Mouse (Mus musculus) gastrocnemius, postnatal 4 days (tissue): ENCODE data around the gene Sumf1. TPM values are rescaled to one million over a fixed set of nuclear protein-coding genes. Genes with fewer than 3 reads are reported as not detected.

Experiments used
- DNase-seq, 2 experiments: peaks; one replicate each; pipeline ENCODE4 v3.0.0; 2021 to 2022; ENCODE audit warnings: low spot score in 2 of 2, mixed read lengths in 2 of 2
- total RNA-seq, 2 experiments: library from RNA; stranded (reverse); gene quantifications; 2 replicates each; pipeline ENCODE4 v1.2.3; 2021

Sumf1 gene
- total RNA-seq, 2 experiments from 2014 or later = 16.8 to 19.4 TPM

DNA sequence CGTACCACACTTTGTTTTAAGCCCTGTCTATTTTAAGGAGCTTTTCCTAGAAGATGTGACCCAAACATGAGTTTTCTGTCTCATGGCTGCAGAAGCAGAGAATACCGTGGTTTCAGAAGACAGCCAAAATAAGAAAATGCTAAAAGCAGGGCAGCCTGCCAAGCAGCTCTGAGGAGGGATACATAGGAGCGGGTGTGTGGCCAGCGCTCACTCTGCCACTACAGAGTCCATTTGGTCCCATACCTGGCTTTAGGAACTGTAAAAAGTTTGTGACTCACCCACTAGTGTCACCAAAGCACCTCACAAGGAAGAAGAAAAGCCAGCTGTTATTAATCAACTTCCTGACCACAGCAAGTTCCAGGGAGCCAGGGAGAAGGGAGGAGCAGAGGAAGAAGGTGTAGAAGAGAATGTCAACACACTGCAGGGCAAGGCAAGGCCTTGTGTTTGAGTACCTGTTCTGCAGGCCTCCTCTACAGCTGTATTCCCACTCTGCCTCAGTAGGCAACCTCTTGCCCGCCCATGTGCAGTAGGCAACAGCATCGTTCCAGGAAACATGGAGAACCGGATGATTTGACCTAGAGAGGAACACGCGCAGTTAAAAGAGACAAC is 32.6 kb downstream of the Sumf1 start:
- peak in 1 of 2 experiments; percentile 37 for DNase-seq

DNA sequence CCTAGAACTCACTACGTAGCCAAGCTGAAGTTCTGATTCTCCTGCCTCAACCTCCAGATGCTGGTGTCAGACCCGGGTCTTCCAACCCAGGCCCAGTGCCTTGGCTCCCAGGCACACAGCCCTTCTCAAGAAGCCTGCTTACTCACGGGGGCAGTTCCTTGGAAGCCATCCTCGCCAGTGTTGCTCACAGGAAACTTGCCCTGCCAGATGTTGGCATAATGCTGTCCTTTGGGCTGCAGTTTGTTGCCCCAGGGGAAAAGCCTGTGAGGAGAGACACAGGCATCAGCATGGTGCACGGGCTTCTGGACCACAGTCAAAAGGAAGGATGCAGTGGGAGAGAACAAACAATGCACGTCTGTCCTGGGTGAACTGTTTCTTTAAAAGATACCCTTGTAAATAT is 33.3 kb downstream of the Sumf1 start:
- no peak for DNase-seq

DNA sequence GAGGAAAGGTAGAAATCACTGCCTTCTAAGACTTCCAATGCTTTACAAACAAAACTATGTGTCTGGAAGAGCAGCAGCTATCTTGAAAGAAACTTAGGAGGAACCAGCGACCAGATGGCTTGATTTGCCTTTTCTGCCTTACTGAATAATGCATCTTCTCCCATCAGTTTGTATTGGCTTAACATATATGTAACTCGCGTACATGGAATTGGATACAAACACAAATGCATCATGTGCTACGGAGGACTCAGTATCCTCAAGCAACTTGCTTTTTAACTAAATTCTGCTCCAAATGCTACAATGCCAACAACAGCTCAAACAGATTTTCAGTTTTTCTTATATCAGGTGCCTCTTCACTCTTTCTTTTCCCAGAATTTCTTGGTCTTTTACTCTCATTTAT is 36.1 kb downstream of the Sumf1 start:
- DNase-seq = no peak

DNA sequence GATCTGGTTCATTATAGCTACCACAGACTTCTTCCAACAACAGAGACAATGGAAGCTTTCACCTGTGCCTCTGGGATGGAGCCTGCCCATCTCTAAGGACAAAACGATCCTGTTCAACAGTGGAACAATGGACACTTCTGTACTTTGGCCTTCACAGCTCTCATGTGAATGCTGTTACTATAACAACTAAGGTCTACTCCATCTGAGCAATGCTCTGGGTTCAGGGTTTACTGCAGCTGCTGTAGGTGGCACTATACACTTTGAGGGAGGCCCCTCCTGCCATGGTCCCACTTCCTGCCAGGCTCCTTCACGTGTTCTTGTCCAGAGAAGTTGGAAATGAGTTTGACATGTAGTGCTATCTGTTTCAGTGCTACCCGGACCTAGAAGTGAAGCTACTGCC is 36.9 kb downstream of the Sumf1 start:
- no peak for DNase-seq

DNA sequence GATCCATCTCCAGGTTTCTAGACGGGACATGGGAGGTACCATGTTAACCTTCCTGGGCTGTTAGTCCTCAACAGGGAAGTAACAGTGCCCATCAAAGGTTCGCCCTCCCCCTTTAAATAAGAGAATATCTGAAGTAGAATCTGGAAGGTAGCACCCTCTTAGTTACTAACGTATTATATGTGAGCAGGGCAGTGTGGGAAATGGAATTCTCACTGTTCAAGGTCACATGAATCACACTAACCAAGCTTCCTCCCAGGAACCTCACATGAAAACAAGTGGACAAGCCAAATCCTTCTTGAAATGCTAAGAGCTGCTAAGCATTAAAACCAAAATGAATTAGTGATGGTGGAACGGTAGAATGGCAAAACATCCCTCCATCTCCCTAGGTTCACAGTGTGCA is 38.7 kb downstream of the Sumf1 start:
- DNase-seq = no peak

DNA sequence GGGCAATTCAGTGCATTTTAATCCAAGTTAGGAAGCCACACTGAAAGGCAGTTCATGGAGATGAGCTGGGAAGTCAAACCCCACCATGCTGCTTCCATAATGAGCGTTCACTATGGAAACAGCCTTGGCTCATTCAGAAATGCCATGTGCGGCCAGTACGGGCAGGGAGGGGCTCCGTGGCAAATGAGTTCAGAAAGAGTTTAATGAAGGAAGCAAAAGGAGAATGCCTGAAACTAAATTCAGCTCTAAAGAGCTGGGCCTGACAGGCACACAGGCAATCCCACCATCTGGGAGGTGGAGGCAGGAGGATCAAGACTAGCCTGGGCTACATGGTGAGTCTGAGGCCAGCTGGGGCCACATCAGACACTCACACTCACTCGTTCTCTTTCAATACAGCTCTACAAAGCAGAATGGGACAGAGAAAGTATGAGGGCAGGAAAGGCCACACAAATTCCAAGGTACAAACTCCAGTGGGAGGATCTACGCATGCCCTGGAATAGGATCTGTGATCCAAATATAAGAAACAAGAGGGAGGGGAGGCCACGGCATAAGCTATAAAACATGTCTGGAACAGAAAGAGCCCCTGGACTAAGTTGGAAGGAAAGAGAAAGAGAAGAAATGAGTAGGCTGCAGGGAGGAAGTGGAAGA is 39.3 kb downstream of the Sumf1 start:
- DNase-seq = no peak

DNA sequence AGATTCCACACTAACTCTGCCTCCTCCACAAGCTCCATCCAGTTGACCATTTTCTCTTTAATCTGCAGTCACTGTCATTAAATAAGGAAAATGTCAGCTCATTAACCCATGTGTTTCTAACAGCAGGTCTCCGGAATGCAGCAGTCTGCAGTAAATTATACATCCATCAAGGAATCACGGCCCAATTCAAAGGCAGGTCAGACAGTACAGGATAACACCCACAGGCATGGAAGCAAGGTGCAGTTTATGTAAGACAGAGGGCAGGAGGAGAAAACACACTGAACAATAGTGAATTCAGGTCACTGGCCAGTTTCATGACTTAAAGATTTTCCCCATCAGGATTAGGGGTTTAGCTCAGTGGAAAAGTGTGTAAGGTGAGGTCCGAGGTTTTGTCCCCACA is 40.1 kb downstream of the Sumf1 start:
- no peak for DNase-seq

DNA sequence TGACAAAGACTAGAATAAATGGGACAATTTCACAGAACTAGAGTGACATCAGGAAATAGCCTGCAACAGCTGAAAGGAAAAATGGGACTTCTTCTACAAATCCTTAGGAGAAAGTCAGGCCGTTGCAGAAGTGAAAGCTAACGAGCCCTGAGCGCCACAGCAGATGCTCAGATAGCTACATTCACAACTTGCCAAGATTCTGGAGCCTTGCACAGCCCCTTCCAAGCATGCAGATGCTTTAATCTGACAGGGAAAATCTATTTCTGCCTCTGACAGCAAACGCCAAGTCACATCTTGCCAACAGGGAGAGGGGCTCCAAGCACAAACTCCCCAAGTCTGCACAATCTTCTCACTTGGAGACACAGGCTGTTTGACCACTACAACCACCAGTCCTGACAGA is 42.6 kb downstream of the Sumf1 start:
- DNase-seq = no peak

DNA sequence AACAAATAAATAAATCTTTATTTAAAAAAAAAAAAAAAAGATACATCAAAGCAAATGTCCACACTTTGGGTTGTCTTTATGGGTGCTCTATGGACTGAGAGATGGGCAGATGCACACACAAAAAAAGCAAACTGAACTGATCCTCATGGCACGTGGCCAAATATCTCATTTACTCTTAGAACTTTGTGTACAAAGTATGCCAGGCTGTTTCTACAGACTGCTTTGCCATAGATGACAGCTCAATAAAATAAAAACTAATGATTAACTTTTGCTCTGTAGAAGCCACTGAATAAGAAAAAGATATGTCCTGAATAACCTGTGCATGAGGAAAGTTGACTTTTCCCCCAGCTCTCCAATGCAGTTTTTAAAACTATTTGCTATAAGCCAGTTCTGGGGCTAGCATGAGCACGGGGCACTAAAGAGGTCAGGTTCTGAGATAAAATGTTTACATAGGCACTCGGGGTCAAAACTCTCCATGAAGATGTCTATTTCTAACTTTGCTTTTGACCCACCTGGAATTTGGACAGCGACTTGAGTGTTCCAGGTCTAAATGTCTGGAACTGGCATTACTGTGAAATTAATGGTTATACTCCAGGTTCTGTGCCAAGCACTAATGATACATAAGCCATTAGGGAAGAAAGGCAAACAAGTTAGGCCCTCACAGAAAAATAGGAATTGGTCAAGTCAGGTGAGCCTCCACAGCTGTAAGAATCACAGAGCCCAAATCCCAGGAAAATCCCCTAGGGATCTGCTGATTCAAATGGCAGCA is 44.5 kb downstream of the Sumf1 start:
- DNase-seq = no peak

DNA sequence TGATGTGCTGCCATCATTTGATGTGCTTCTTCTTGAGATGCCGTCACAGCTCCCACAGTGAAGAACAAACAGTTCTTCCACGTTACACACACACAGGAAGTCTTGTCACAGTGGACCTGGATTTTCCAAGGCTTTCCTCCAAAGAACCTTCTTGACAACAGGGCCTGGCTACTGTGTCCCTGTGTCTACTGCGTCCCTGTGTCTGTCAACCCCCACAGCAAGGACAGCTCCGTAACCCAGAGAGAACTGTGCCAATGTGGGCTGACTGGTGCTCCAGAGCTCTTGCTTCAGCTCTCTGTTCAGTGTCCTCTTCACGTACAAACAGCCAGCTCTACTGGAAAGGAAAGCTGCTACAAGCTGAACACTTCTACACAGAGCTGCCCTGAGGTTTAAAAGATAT is 48.4 kb downstream of the Sumf1 start:
- DNase-seq = no peak

DNA sequence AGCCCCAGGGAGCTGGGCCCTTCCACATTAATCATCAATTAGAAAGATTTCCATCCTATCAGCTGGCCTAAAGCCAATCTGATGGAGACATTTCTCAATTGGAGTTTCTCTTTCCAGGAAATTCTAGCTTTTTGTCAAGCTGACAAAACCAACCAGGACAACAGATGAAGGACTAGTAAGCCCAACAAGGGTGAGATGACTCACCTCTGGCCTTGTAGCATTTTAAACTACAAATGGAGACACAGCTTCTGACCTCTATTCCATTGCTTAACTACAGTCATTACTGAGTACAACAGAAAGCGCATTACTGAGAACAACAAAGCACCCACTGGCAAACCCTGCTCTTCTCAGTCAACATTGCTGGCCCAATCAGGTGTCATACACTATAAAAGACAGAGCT is 49.1 kb downstream of the Sumf1 start:
- DNase-seq = no peak

DNA sequence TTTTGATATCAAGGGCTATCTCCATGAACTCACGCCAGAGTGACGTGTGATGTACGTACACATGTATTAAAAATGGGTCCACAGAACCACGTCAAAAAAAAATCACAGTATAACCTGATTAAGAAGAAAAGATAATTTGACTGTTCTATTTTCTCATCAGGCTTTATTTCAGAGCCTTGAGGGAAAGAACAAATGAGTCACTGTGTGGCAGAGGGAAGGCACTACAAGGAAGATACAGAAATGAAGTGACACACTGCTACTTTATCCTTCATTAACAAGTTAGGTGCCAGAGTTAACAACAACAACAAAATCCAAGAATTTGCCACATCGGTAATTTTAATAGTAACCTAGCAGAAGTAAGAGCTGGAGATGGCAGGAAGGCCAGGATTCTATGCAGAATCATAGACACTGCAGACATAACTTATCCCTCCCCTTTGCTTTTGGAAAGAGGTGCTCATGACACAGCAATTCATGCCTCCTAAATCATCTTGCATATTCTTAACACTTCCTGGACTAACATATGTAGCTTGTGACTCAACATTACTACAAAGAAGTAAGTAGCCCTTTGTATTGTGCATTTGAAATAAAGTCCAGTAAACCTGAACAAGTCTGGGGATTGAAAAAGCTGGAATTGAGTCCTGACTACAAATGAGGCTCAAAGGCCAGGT is 53.0 kb downstream of the Sumf1 start:
- no peak for DNase-seq

DNA sequence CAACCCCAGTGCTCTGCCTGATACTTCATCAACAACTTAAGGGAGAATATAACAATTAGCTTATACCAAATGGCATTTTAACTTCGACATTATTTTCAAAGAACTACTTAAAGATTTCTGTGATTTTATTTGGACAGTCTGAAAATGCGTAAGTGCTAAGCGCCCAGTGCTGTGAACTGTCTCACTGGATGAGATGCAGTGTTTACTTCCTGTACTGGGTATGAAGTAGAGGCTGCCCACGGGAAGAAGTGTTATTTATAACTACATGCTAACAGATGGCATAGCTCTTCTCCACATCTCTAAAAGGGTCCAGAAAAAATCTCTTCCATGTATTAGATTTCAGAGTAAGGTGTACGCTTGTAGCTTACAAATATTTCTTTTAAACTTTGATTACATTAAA is 54.7 kb downstream of the Sumf1 start:
- DNase-seq = no peak

DNA sequence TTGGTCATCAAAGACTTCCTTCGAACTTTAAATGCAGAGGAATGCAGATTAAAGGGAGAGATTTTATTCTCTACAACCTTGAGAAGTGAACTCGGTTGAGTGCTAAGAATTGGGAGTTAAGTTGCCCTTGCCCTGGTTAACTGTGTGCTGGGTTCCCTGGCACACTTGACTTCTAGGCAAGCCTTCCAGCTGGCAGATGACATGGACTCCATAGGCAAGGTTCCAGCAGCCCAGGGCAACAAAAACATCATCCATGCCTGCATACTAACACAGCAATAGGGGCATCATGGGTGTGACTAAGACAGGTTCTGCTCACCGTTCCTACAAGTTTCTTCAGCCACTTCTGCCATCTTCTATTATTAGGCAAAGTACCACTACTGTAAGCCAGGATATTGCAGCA is 58.8 kb downstream of the Sumf1 start:
- no peak for DNase-seq

DNA sequence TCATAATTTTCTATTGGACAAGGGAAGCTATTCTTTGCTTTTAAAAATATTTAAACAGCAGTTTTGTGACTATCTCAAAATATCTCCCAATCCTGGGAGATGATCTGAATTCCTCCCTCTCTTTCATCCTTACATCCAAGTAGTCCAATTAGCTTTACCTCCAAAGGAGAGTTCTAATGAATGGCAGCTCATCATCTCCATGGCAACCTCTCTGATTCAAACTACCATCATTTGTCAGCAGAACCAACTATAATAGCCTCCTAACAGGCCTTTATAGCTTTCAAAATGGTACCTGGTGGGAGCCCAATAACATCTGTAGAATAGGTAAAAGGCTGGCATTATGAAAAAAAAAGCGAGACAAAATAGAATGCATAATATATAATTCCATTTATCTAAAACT is 59.9 kb downstream of the Sumf1 start:
- DNase-seq = no peak

DNA sequence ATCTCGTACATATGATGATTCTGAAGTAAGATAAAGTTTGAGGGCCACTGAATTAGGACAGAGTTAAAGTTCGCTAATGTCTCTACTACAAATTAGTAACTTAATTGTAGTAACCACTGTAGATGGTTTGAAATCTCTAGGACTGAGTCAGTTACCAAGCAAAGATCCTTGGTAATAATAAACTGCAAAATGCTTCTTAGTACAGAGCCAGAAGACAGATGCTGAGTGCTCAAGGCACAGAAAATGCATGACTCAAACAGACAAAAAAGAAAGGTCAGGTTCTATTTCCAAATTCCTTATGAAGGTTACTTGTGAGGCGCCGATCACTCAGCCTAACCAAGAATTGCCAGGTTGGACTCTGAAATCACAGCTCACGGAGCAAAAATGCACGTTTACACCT is 67.5 kb downstream of the Sumf1 start:
- no peak for DNase-seq

DNA sequence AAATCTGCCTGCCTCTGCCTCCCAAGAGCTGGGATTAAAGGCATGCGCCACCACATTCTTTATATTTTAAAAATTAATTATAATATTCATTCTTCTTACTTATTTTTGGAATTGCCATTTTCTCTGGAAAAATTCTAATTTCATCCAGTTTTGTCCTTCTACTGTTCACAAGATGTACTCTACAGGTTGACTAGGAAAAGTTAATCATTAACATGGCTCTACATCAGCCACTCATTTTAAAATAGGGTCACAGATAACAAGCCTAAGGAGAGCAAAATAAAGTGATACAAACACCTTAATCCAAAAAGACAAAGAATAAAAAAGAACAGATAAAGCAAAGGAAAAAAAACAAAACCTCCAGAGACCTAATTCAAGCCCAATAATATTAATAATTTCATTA is 70.4 kb downstream of the Sumf1 start:
- DNase-seq = no peak

DNA sequence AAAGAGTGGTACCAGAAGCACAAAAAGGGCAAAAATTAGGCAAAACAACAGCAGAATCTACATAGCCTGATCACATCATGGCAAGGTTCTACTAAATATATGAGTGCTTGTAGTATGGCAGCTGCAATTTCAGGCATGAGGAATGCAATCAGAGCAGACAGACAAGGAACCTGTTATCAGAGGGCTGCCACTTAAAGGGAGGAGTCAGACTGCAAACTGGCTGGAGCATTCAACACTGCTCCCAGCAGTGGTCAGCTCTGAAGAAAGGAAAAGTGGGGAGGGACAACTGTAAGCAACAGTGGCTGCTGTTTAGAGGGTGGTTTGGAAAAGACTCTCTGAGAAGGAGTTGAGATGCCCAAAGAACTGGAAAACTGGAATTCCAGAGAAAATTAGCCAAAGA is 73.7 kb downstream of the Sumf1 start:
- DNase-seq = no peak

DNA sequence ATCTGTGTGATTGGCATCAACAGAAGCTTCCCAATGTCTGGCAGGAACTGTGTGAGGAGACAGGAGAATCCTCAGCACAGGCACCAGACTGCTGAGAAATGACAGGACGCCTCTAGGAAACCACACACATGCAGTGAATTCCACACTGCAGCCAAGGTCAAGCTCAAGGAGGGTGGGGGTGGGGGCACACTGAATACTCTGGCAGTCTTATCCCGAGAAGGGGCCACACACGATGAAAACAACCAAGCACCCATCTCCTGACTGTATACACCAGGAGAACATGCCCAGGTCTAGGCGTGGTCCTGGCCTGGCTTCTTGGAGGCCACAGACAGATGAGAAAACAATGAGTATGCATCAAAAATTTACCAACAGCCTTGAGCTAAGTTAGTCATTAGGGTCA is 75.0 kb downstream of the Sumf1 start:
- DNase-seq = no peak

DNA sequence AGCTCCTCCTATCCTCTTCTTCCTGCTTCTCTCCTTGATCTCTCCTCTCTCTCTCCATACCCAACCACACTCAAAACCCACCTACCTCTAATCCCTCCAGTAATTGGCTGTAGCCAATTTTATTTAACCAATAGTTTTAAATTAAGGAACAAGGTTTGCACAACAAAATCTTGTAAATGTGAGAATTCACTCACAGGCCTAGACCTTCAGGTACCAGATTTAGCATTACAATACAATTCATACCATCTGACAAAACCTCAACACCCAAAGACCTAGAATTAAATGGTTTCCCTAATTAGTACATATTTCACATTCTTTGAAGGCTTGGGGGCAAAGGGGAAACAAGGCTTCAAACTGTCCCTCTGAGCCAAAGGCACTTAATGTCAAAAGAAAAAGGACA is 78.0 kb downstream of the Sumf1 start:
- no peak for DNase-seq

DNA sequence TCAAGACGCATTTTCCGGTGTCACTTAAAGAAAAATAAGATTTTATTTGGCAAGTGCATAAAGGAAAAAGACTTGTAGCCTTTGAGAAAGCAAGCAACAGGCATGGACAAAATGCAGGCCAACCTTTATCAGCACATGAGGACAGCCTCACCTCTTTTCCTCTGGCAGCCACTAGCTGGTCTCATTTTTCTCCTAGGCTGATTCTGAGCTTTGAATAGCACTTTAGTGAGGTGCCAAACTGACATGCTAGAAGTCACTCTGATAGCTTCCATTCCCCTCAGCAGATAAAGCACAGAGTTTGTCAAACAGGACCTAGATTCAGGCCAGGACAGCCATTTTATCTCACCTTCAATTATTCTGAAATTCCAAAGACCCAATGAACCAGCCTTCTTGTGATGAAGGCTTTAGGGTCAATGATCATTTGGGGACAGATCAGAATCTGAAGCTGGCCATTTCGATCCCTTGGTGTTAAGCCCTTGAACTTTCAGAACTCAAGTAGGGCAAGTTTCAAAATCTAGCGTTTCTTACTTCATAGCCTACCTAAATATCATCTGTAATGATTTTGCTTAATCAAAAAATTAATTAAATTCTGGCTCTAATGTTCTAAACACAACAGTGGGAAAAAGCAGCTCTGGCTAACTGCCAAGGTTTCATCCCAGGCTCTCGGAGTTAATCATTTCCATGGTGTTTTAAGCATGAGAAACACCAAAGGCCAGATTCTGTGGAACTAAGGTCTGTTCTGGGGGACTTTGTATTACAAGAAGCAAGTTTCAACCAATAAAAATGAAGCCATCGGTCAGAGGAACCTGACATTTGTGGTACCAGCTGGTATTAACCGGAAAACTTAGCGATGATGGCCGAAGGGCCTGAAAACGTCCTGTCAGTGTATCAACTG is 83.2 kb downstream of the Sumf1 start:
- no peak for DNase-seq
